Comparison of ENCODE assay signal across 31 mouse cellular contexts in the genomic region with DNA sequence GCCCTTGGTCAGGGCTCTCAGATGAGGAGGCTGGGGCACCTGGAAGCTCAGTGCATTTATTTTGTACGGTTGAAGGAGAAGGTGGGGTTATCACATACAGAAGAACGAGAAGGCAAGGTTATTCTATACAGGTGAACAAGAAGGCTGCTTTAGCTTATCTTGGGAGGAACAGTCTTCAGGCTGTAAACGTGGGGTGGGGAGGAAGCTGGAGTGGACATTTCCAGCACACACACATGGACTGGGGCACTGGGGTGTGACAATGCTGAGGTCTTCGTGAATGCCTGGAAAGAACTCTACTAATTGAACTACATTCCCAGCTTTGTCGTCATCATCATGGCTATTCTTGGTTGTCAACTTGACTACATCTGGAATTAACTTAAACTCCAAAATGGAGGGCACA.
"Had no signal": no experiment of that assay in that cellular context is flagged by ENCODE, and none has a peak within 500 bp of the region (broad histone marks: within the 10 kb centered on the region; RNA-seq: fewer than 3 reads in every experiment).

No protein-coding gene starts in this region.

- H3K27me3 ChIP-seq: limb, embryonic 12.5 days; limb, embryonic 13.5 days; limb, embryonic 15.5 days; liver, embryonic 12.5 days; liver, embryonic 13.5 days; liver, embryonic 15.5 days; lung, embryonic 15.5 days; midbrain, embryonic 15.5 days had no signal

- H3K4me1 ChIP-seq: limb, embryonic 12.5 days; limb, embryonic 13.5 days; limb, embryonic 15.5 days; liver, embryonic 12.5 days; liver, embryonic 13.5 days; liver, embryonic 15.5 days; midbrain, embryonic 10.5 days; midbrain, embryonic 12.5 days; midbrain, embryonic 13.5 days; midbrain, embryonic 15.5 days had no signal

- H3K27ac ChIP-seq: limb, embryonic 10.5 days; limb, embryonic 12.5 days; limb, embryonic 13.5 days; limb, embryonic 15.5 days; liver, embryonic 12.5 days; liver, embryonic 13.5 days; liver, embryonic 14.5 days; liver, embryonic 15.5 days; lung, embryonic 15.5 days; macrophage; midbrain, embryonic 10.5 days; midbrain, embryonic 12.5 days; midbrain, embryonic 13.5 days; midbrain, embryonic 15.5 days had no signal

- DNase-seq: left cerebral cortex, postnatal 4 days; liver; liver, embryonic 13.5 days; liver, postnatal 0 days; lung, adult 18-20 months; lung, adult 2 months; lung, embryonic 14.5 days; lung, postnatal 10 days; lung, postnatal 14 days; lung, postnatal 36 days; lung, postnatal 4 days; midbrain, embryonic 14.5 days had no signal

- ATAC-seq: liver, embryonic 12.5 days; liver, postnatal 0 days; lung, postnatal 0 days; midbrain, embryonic 13.5 days; midbrain, embryonic 15.5 days; midbrain, embryonic 16.5 days had no signal

- H3K36me3 ChIP-seq: limb, embryonic 10.5 days; limb, embryonic 12.5 days; limb, embryonic 13.5 days; limb, embryonic 15.5 days; liver, embryonic 12.5 days; liver, embryonic 13.5 days; liver, embryonic 15.5 days; lung, embryonic 15.5 days; midbrain, embryonic 10.5 days; midbrain, embryonic 12.5 days; midbrain, embryonic 13.5 days; midbrain, embryonic 15.5 days had no signal

- H3K9me3 ChIP-seq: limb, embryonic 10.5 days; limb, embryonic 12.5 days; limb, embryonic 15.5 days; liver, embryonic 12.5 days; liver, embryonic 13.5 days; liver, embryonic 15.5 days; lung, embryonic 15.5 days; midbrain, embryonic 10.5 days; midbrain, embryonic 12.5 days; midbrain, embryonic 13.5 days; midbrain, embryonic 15.5 days had no signal

- H3K9ac ChIP-seq: limb, embryonic 12.5 days; limb, embryonic 13.5 days; limb, embryonic 15.5 days; liver, embryonic 12.5 days; liver, embryonic 13.5 days; liver, embryonic 14.5 days; liver, embryonic 15.5 days; liver, postnatal 0 days; lung, embryonic 14.5 days; lung, embryonic 15.5 days; midbrain, embryonic 12.5 days; midbrain, embryonic 13.5 days; midbrain, embryonic 15.5 days had no signal

- H3K4me2 ChIP-seq: limb, embryonic 12.5 days; limb, embryonic 13.5 days; limb, embryonic 15.5 days; liver, embryonic 11.5 days; liver, embryonic 12.5 days; liver, embryonic 13.5 days; liver, embryonic 15.5 days; lung, embryonic 14.5 days; lung, embryonic 15.5 days; midbrain, embryonic 11.5 days; midbrain, embryonic 12.5 days; midbrain, embryonic 13.5 days; midbrain, embryonic 15.5 days had no signal

- H3K4me3 ChIP-seq: limb, embryonic 10.5 days; limb, embryonic 12.5 days; limb, embryonic 13.5 days; limb, embryonic 15.5 days; liver, embryonic 12.5 days; liver, embryonic 13.5 days; liver, embryonic 15.5 days; lung, embryonic 15.5 days; megakaryocyte, embryonic 14.5 days; midbrain, embryonic 10.5 days; midbrain, embryonic 12.5 days; midbrain, embryonic 13.5 days; midbrain, embryonic 15.5 days; myocyte had no signal
